Mouse (Mus musculus) adrenal gland, adult (tissue): ENCODE results near the gene Gpr88.

ENCODE experiments used
- DNase-seq, 2 experiments: peaks; one replicate each; pipeline ENCODE4 v3.0.0; 2022 to 2023; ENCODE audit warnings: low spot score in 1 of 2; ENCODE audit not compliant: inconsistent age in 2 of 2

Gene Gpr88

GRCm38 (mm10) chr3:116204643-116205042 lies 48.7 kb downstream of the Gpr88 start:
- no peak for DNase-seq

GRCm38 (mm10) chr3:116203942-116204341 lies 49.4 kb downstream of the Gpr88 start:
- no peak for DNase-seq

DNA sequence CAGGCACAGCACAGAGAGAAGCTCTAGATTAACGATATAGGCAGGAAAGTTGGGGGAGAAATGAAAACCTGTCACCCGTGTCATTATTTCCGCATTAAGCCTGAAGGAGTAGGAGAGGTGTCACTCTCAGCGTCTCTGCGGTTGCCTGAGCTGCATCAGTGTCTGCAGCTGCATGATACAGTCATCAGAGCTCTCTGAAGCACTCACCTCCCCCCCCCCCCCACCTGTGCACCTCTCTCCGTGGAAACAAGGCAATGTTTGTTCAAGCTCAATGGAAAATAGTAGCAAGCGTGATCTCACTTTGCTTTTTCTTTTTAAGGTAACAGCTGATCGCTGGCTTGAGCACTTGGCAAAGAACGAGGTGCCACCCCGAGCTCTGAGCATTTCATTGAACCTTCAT lies 53.2 kb downstream of the Gpr88 start:
- DNase-seq, result no peak
